Mouse (Mus musculus) cerebellum, postnatal 4 days (tissue): ENCODE measurements around the gene Bach1.

Experiments used
- DNase-seq, 2 experiments: peaks; one replicate each; pipeline ENCODE4 v3.0.0; 2022; ENCODE audit warnings: low spot score in 2 of 2, mixed read lengths in 1 of 2

The Bach1 gene

DNA sequence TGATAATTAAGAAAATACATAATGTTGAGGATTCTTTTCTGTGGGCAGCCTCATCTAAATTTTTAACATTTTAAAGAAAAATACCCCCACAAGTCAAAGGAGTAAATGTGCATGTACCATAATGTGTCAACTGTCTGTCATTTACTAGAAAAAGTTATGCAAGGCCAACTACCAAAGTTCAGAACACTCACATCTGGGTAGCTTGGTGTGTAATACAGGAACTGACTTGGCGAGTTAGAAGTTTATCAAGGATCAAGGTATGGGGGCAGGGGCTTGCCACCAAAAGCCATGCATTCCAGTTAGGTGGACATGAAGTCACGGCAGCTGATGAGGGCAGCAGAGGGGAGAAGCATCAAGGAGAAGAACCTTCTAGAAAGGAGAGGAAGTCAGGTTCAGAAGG, 13.2 kb downstream of the Bach1 start:
- no peak for DNase-seq

DNA sequence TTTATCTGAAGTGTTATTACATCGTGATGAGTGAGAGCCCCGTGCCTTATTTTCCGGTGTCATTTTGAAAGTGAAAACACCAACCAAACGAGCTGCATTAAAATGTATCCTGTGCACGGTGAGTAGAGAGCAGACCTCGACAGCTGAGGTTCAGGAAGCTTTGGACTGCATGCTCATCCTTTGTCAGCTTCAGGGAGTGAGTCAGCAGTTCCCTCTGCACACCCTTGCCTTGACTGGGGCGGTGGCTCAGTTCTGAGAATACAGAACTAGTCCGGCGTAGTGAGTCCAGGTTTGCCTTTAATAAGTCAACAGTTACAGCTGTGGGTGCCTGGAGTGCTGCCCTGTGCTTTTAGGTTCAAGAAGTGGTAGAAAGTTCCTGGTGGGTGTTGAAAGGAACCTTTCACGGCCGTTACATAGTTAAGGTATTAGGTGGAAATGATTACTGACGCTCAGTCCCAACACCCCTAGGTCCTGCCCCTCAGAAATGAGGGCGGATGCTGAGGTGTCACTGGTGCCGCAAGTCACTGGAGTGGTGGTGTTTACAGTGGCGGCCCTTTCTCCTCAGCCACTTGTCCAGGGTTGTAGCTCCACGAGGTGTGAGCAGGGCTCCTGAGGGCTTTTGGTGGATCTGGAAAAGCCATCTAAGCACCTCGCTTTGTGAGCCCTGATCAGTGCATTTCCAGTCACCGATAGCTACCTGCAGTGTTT, 14.4 kb downstream of the Bach1 start:
- DNase-seq: no peak

DNA sequence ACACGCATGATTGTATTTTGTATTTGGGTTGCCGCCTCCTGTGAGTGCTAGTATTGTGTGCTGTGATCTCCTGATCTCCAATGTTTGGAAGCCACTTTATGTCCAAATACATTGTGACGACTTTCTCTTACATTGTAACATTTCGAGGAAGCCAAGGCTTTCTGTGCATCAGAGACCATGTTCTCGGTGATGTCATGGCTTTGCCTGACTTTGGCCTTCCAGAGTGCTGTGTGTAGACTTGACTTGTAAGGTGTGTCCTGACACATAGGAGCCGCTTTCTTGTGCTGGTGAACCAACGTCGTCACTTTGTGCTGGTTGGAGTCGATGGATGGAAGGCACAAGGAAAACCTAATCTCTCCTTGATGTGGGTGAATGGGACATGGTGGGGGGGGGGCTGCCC, 15.8 kb downstream of the Bach1 start:
- DNase-seq: no peak

DNA sequence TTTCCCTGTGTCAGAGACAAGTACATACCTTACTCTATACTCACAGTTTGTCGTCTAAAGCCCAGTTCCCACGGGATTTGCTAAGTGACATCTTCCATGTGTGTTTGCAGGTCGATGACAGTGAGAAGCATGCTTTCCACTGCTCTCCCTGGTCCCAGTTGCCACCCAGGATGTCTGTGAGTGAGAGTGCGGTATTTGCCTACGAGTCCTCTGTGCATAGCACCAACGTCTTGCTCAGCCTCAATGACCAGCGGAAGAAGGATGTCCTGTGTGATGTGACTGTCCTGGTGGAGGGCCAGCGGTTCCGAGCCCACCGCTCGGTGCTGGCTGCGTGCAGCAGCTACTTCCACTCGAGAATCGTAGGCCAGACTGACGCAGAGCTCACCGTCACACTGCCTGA, 16.5 kb downstream of the Bach1 start:
- DNase-seq: no peak

DNA sequence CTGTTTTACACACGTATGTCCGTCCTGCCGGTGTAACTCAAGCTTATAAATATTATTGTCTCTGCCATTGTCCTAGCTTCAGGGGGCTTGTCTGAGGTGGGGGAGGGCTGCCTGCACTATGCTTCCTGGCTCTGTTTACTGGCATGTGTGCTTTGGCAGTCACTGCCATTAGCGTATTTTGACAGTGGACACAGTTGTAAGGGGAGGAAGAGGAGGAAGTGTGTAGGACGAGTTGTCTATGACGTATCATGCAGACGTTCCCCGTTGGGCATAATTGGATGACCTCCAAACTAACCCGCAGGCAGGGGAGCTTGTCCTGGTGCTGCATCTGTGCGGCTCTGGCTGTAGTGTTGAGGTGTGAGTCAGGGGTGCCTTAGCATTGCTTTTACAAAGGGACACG, 17.5 kb downstream of the Bach1 start:
- DNase-seq: no peak

DNA sequence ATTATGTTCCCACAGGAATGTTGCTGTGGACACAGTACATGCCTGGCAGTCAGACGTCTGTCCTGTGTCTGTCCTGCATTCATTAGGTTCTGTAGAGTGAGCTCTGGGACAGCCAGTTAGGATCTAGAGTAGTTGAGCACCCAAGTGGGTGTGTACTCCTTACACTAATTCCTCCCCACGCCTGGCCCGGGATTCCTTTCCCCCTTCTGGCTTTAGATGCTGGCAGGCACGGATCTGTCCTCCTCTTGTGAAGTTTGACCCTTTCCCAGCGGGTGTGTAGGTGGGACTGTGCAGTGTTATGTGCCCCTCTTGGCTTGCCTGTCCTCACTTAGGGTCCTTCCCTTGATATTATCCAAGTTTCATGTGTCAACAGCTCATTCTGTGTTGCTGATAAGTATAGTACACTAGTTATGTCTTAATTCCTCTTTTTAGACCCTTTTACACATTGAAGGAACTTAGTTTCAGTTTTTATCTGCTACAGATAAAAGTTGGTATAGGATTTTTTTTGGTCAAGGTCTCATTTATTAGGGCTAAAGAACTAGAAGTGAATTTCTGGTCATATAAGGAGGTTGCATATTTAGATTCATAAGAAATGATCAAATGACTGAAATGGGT, 18.4 kb downstream of the Bach1 start:
- DNase-seq: no peak

DNA sequence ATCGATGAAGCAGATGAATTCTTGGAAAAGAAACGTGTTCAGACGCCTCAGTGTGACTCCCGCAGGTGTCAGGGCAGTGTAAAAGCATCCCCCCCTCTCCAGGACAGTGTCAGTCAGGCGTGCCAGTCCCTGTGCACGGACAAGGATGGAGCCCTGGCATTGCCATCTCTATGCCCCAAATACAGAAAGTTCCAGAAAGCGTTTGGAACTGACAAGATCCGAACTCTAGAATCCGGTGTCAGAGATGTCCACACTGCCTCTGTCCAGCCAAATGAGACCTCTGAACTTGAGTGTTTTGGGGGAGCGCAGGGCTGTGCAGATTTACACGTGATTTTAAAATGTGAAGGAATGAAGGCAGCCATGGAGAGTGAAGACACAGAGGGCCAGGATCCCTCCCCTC, 20.3 kb downstream of the Bach1 start:
- DNase-seq: no peak

DNA sequence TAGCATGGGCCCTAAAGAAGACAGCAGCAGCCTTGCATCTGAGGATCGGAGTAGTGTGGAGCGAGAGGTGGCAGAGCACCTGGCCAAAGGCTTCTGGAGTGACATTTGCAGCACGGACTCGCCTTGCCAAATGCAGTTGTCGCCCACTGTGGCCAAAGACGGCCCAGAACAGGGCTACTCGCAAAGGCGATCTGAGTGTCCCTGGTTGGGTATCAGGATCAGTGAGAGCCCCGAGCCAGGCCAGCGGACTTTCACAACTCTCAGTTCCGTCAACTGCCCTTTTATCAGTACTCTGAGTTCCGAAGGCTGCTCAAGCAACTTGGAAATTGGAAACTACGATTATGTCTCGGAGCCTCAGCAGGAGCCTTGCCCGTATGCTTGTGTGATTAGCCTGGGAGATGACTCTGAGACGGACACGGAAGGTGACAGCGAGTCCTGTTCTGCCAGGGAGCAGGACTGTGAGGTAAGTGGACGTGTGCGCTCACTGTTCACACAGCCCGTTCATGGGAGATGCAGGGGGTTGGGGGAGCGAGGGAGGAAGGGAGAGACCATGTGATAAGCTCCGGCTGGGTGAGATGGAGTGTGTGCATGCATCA, 21.0 kb downstream of the Bach1 start:
- no peak for DNase-seq

DNA sequence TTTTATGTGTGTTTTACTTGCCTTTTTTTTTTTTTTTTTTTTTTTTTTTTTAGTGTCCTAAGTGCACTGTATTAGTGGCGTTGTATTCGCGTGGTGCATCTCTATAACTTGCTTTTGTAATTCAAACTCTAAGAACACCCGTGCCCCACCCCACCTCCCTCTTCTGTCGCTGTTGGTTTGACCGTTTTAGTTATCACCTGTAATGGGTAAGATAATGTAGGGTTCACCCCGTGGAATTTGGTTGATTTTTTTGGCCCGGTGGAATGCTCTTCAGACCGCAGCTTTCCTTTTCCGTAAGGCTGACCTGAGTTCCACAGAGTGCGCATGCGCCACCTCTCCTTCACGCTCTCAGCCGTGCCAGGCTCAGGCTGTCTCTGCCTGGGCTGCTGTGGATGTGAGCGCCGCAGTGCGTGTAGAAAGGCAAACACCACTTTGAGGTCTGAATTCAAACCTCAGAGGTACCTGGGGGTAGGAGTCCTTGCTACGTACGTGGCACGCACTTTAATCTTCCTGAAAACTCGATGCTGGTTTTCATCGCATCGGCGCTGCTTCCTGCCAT, 22.2 kb downstream of the Bach1 start:
- DNase-seq: no peak

DNA sequence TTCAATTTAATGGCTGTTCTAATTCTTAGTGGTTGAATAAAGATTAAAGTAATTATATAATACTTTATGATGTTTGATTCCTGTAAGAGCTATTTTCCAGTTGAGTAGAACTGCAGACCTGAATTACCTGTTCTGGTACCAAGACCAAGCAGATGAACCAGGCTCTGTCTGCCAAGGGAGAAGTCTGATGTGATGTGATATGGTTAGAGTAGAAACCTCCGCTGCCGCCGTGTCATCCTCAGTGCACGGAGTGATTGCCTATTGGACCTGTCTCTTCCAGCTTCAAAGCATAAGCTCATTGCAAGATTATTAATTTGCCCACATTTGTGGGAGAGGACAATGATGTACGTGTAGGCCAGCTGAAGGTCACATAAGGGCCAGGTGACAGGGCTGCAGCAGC, 24.1 kb downstream of the Bach1 start:
- no peak for DNase-seq

DNA sequence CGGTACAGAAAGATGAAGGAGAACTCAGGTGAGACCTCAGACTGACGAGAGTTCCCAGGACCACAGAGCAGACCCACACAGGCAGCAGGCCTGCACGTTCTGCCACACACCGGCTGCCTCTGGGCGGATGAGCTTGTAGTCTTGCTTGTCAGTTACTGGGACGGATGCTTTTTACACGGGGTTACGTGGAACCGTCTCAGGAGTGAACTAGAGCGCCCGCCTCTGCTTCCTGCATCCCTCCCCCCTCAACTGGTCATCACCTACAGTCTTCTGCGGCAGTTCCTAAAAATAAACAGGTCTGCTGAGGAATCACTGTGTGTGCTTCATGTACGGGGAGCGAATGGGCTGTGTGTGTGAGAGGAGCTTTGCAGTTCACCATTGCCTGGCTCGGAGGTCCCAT, 24.7 kb downstream of the Bach1 start:
- no peak for DNase-seq

DNA sequence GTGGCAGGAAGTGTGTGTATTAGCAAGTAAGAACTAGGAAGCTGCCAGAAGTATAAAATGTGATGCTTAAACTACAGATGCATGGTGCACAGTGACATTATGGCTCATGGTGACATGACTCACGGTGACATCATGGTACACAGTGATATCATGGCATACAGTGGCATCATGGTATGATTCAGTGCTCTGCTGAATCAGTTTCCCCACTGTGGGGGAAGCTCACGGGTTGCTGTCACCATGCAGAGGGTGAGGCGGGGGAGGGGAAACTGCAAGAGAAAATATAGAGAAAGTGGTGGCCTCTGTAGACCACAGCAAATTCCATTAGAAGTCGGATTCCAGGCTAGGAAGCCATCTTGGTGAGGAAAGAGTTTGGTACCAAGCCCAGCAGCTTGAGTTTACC, 26.1 kb downstream of the Bach1 start:
- no peak for DNase-seq

DNA sequence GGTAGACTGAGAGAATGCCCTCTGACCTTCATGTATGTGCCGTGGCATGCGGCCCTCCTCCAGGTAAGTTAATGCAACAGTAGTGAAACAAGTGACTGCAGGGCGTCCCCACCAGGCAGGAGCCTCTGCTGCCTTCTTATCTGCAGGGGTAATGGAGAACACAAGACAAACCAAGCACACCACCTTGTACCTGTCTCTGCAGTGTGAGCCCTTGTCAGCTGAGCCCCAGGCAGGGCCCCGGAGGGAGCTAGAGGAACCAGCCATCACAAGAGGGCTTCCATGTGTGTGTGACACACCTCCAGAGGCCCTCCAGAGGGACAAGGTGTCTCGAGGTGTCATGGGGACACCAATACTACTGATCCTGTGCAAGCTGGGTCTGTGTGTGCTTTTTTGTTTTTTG, 26.5 kb downstream of the Bach1 start:
- no peak for DNase-seq

DNA sequence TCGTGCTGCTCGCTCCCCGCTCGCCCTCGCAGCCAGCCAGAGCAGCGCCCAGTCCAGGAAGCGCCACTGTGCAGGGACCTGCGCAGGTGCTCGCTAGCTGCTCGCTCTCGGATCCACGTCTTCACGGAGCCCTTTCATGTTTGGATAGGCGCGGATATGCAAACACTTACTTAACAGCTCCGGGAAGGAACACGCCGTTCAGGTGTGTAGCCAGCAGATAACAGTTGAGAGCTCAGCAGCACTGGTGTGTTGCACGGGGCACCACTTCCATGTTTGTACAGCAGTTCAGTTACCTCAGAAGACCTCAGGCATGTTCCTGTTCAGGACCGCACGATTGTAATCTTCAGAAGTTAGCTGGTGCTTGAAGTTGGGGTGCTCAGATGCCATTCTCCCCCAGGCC, 27.2 kb downstream of the Bach1 start:
- DNase-seq: no peak

DNA sequence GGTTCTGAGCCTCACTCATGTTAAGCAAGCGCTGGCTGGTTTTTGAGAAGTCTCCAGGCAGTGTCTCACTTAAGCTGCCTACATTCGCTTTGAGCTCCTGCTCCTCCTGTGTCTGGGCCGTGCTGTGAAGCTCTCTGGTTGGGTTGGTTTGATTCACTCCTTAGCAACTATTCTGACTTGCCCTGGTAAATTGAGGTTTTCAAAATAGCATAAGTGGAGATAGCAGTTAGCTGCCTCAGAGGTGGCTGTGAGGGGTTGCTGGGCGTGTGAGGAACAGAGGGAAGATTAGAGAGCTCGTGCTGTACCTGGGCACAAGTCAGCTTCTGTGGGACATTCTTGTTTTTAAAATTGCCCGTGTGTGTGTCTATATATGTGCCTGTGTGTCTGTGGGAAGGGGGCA, 27.6 kb downstream of the Bach1 start:
- DNase-seq: no peak

DNA sequence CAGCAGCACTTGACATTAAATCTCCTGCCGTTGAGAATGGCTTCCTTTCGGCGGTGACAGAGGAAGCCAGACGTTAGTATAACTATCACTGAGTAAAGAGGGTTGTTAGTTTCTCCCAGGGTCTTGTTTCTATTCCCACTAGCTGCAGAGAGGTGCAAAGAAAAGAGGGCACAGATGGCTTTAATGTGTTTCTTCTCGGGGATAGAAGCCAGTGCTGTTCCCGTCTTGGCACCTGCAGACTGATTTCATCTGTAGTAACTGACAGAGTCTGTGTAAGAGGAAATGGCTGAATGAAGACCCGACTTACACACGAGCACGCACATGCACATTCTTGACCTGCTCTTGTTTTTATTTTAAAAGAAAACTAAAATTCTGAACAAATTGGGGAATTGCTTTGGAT, 28.5 kb downstream of the Bach1 start:
- DNase-seq: no peak

DNA sequence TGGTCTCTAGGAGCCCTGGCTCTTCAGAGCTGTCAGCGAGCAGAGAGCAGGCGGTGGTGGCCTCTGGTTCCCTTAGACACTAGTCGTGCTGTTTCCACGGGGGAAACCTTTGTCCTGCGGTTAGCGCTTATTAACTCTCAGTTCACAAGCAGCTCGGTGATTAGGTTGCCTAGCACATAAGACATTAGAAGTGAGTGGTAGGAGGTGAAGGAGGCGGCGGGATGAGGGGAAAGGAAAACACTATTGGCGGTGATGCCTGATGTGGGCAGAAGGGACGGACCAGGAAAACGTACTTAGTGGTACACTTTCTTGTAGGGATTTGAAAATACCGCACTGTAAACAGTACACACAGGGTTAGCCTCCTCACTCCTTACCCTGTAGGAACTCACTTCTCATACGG, 29.2 kb downstream of the Bach1 start:
- DNase-seq: no peak

DNA sequence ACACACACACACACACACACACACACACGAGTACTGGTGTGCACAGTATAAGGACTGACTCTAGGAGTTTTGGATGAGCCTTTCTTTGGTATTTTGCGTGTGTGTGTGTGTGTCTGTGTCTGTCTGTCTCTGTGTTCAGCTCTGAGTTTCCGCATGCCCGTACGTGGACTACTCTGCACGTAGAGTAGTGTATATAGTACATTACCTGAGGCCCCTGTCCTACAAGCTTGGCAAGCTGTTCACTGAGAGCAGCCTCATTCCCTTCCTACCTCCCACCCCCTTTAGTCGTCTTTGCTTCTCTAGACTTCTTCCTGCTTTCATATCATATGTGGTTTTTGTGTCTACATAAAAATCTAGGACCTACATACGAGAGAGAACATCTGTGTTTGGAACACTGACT, 30.0 kb downstream of the Bach1 start:
- DNase-seq: no peak

DNA sequence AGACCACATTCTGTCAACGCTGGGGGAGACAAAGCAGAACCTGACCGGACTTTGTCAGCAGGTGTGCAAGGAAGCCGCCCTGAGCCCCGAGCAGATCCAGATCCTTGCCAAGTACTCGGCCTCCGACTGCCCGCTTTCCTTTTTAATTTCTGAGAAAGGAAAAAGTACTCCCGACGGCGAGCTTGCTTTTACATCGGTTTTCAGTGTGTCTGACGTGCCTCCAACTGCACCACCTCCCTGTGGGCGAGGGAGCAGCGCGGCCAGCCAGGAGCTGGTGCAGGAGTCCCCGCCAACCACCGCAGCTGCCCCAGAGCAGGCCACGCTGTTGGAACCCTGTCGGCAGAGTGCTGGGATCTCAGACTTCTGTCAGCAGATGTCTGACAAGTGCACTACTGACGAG, 30.7 kb downstream of the Bach1 start:
- DNase-seq: no peak

DNA sequence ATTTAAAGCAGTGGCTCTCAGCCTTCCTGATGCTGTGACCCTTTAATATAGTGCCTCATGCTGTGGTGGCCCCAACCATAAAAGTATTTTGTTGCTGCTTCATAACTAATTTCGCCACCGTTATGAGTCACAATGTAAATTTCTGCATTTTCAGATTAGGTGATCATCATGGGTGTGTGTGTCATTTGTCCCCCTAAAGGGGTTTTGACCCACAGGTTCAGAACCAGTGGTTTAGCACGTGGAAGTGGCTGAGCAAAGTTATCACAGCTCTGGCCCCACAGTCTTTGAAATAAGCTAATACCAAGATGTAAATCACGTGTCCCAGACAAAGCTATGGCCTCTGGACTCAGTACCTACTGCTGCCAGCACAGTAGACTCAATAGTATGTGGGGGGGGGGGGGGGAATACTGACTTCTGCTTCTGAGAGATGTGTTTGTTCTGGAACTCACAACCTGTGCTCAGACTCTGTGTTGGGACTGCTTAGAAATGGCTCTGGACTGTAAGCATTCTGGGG, 36.2 kb downstream of the Bach1 start:
- DNase-seq: no peak

DNA sequence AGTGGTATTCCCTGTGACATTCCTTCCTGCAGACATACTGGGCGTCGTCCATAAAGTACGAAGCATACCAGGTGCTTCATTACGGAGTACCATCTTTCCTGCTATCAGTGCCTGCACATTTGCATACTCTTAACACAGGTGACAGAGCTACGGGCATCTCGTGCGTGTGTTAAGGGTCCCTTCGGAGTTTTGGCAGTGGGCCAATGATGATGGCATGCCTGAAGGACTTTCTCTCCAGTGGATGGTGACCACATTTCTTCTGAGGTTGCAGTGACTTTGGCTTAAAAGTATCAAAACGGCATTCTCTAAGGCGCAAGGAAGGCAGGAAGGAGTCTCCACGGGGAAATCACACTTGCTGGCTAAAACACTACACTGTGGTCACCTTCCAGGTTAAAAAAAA, 37.4 kb downstream of the Bach1 start:
- no peak for DNase-seq

DNA sequence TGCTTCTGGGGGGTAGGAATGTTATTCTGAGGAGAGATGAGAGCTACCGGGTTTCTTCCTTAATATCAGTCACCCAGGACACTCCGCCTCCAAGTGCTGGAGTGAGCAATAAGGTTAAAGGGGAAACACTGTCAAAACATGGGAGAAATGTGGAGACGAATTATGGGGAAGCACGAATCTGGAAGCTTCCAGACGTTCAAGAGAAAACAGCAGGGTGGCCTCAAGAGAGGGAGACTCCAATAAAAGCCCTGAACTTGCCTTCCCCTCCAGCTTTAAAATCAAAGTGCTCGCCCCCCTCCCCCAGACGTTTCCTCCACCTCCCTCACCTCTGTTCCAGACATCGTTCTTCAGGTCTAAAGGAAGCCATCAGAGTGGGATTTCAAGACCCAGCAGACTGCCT, 38.6 kb downstream of the Bach1 start:
- no peak for DNase-seq
